Mouse (Mus musculus): Measurements from ENCODE around the gene Syndig1l. TPM values are rescaled to one million over a fixed set of nuclear protein-coding genes. Genes with fewer than 3 reads are reported as not detected.

Gene Syndig1l
- polyA plus RNA-seq, 1 experiment from 2014 or later = 1.5 TPM

GRCm38 (mm10) chr12:84650234-84650633, 48.4 kb downstream of the Syndig1l start:
- WGBS = 88% methylated on average over 13 of the region's 13 CpGs
- Histone ChIP-seq H3K27ac (no peak overlapping the region), H3K36me3 (no peaks in the 10 kb centered on the region), H3K27me3 (ENCODE audit: insufficient read depth, poor library complexity, severe bottlenecking) (peaks cover 13% of the 10 kb centered on the region; the same call in 1 of the 2 replicates), H3K4me3 (no peak overlapping the region), H3K4me1 (replicated peaks) (peaks cover 21% of the 10 kb centered on the region; the same call in 1 of the 2 replicates), H3K9me3 (no peaks in the 10 kb centered on the region)
- no peak for DNase-seq (ENCODE audit: low spot score)

DNA sequence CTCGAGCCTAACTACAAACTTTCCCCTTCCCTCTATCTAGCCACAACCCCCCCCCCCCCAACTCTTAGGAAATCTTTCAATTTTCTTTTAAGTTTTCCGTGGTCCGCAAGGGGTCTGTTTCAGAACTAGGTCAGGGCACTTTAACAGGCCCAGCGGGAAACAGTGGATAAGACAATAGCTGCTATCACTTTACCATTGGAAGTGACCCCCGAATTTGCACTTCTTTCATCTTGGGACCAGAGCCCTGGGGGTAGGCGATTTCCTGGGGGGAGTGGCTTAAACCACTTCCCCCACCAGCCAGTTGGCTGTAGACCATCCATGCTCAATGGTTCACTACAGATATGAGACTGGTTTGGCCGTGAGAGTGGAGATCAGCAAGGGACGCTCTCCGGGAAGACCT, 58.0 kb downstream of the Syndig1l start, which contains the start of gene Vrtn:
Gene Vrtn (plus strand): TSS at position 366 of the 400 bp plus-strand sequence.
- Histone ChIP-seq H3K36me3 (no peaks in the 10 kb centered on the region), H3K4me1 (replicated peaks) (peaks cover 24% of the 10 kb centered on the region; the same call in 1 of the 2 replicates), H3K27ac (no peak within 1 kb of the TSS), H3K4me3 (0 out of 2 replicates have a peak within 1 kb of the TSS, but pooled peaks have one; percentile 6), H3K27me3 (ENCODE audit: insufficient read depth, poor library complexity, severe bottlenecking) (peaks cover 57% of the 10 kb centered on the region), H3K9me3 (no peaks in the 10 kb centered on the region)
- WGBS = 3% methylated on average over 9 of the region's 9 CpGs
- DNase-seq (ENCODE audit: low spot score) = no peak

DNA sequence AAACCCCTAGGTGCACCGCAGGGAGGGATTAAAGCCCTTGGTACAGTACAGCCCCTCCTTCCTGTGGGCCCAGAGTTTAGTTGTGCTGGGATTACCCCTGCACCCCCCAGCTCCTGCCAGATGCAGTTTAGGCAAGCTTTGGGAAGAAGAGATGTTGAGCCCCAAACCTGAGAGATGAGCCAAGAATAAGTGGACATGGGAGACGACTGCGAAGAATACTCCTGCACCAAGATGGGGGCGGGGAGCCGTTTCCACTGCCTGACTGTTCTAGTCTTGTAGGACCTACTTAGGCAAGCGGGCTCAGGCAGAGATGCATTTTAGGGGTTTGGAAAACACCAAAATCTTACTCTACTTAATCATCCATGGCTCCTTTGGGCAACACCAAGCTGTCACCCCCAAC, 58.4 kb downstream of the Syndig1l start:
- no peak for DNase-seq (ENCODE audit: low spot score)
- peaks cover 24% of the 10 kb centered on the region; the same call in 1 of the 2 replicates for H3K4me1 ChIP-seq (replicated peaks)
- no peak overlapping the region for H3K27ac ChIP-seq
- peaks cover 57% of the 10 kb centered on the region for H3K27me3 ChIP-seq (ENCODE audit: insufficient read depth, poor library complexity, severe bottlenecking)
- no peak overlapping the region for H3K4me3 ChIP-seq
- WGBS = 5% methylated on average over 6 of the region's 6 CpGs
- H3K36me3 ChIP-seq = no peaks in the 10 kb centered on the region
- no peaks in the 10 kb centered on the region for H3K9me3 ChIP-seq

- H3K9me3 ChIP-seq = no peaks in the 10 kb centered on the region
- H3K27me3 ChIP-seq (ENCODE audit: insufficient read depth, poor library complexity, severe bottlenecking) = no peaks in the 10 kb centered on the region
- 76% methylated on average over 3 of the region's 3 CpGs for WGBS
- H3K4me3 ChIP-seq = no peak overlapping the region
- no peaks in the 10 kb centered on the region for H3K4me1 ChIP-seq (replicated peaks)
- DNase-seq (ENCODE audit: low spot score) = no peak
- H3K36me3 ChIP-seq = no peaks in the 10 kb centered on the region
- H3K27ac ChIP-seq = no peak overlapping the region
These were observed 66.8 kb downstream of the Syndig1l start for GRCm38 (mm10) chr12:84631867-84632266.

Other genes with a start within 250 kb of the Syndig1l start
- 15.6 and 16.4 TPM in 2 replicates for gene Aldh6a1, start 247.8 kb downstream of the Syndig1l start, polyA plus RNA-seq (2016; fragmentation: Nextera tagmentation; extraction: Ambion mirVana)
- 30.4 and 30.8 TPM in 2 replicates for gene Lin52, start 247.4 kb downstream of the Syndig1l start, polyA plus RNA-seq (2016; fragmentation: Nextera tagmentation; extraction: Ambion mirVana)
- gene Vsx2, start 129.1 kb downstream of the Syndig1l start, polyA plus RNA-seq (2016; fragmentation: Nextera tagmentation; extraction: Ambion mirVana) = 2.7 and 3.4 TPM in 2 replicates
- 12.0 and 14.1 TPM in 2 replicates for gene Abcd4, start 81.4 kb downstream of the Syndig1l start, polyA plus RNA-seq (2016; fragmentation: Nextera tagmentation; extraction: Ambion mirVana)
- 0.09 TPM in 1 of 2 replicates, not detected in the other for gene Vrtn, start 57.8 kb downstream of the Syndig1l start, polyA plus RNA-seq (2016; fragmentation: Nextera tagmentation; extraction: Ambion mirVana)
- 77.2 and 89.0 TPM in 2 replicates for gene Npc2, start 74.3 kb upstream of the Syndig1l start, polyA plus RNA-seq (2016; fragmentation: Nextera tagmentation; extraction: Ambion mirVana)
- 160 and 181 TPM in 2 replicates for gene Isca2, start 74.4 kb upstream of the Syndig1l start, polyA plus RNA-seq (2016; fragmentation: Nextera tagmentation; extraction: Ambion mirVana)
- gene Ltbp2, start 177.7 kb upstream of the Syndig1l start, polyA plus RNA-seq (2016; fragmentation: Nextera tagmentation; extraction: Ambion mirVana) = 0.12 and 0.17 TPM in 2 replicates

All from hindbrain, embryonic 10.5 days (tissue).